Mouse (Mus musculus): ENCODE measurements at regions not wholly inside any gene's neighbourhood (a gene's known extent, or its start where the extent isn't known, plus 50 kb on each side); places are given as distances from the start of the nearest gene placed in this dataset.

DNA sequence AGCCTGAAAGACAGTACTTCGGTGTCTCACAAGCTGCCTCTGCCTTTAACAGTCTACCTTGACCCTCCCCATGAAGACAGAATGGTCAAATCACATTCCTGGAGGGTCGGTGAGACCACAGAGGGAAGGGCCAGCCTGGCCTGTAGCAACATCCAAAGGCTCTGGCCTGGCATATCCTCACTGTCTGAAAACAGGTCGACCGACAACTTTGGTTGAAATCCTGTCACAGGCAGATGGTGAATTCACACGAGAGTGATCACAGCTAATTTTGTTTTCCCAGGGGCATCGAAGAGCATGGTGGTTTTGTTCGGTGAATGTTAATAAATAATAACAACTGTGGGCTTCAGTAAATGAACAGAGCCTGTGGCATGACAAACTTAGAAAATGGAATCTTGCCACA is 71.4 kb upstream of the Epb41l3 start:
- intact Hi-C loops (cut with DNase I): no loop called here
- no peak for DNase-seq
- TF ChIP-seq CTCF (IDR thresholded peaks at IDR 0.05): no peak
- Histone ChIP-seq H3K4me3 (no peak overlapping the region), H3K27ac (no peak overlapping the region)

DNA sequence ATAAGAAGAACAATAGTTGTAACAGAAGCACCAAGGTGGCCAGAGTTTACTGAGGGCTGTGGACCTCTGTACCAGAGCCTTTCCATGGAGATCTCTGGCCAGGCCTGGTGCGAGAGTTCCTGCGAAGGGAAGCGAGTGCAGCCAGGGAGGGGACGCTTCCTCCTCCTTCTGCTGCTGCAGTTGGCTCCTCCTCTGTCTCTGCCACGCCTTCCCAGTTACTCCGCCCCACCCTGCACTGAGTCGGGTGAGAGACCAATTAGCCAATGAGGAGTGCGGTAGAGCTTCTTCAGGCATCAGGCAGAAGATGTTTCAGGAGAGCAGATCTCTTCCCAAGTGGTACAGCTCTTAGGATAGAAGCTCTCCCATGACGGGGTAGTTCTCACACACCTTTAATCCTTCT is 69.2 kb upstream of the Epb41l3 start:
- Histone ChIP-seq H3K4me3 (no peak overlapping the region), H3K27ac (no peak overlapping the region)
- TF ChIP-seq CTCF (IDR thresholded peaks at IDR 0.05): no peak
- DNase-seq: no peak
- intact Hi-C loops (cut with DNase I): no loop called here

Data from gastrocnemius, adult 2 months (tissue).